Mouse (Mus musculus) liver, embryonic 18 days (tissue): Measurements from ENCODE around the gene Hps6. TPM values are rescaled to one million over a fixed set of nuclear protein-coding genes. Genes with fewer than 3 reads are reported as not detected.

ENCODE experiments used
- polyA plus RNA-seq: library from polyadenylated mRNA; depleted of rRNA; stranded (reverse); fragments of >200 nt; gene quantifications from 2 replicates; pipeline ENCODE4 v1.2.3, GENCODE M21; 2012; rRNA removed

The Hps6 gene
- 1.5 and 1.8 TPM in 2 replicates for polyA plus RNA-seq

DNA sequence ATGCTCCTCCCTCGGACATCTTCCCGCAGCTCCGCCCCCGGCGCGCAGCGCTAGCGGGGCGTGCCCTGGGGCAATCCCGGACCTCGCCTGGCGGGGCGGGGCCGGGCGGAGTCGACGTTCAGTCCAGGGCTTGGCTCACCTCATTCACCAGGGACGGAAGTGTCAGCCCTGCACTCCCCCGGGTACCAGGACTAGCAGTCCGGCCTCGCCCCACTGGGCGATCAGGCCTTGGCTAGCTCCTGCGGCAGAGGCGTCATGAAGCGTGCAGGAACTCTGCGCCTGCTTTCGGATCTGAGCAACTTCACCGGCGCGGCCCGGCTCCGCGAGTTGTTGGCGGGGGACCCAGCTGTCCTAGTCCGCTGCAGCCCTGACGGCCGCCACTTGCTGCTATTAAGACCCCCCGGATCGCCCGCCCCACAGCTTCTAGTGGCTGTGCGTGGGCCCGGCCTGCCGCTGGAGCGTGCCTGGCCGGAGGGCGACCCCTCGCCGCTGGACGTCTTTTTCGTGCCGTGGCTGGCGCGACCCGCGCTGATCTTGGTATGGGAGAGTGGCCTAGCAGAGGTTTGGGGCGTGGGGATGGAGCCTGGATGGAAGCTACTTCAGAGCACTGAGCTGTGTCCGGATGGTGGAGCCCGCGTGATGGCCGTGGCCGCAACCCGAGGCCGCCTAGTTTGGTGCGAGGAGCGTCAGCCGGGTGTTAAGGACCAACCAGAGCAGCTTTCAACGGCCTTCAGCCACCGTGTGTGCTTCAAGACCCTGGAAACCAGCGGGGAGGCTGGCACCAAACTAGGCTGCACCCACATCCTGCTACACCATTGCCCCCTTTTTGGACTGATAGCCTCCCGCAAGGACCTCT, at the start of gene Hps6:
Gene Hps6 (plus strand): TSS at position 138 of the 856 bp plus-strand sequence.

DNA sequence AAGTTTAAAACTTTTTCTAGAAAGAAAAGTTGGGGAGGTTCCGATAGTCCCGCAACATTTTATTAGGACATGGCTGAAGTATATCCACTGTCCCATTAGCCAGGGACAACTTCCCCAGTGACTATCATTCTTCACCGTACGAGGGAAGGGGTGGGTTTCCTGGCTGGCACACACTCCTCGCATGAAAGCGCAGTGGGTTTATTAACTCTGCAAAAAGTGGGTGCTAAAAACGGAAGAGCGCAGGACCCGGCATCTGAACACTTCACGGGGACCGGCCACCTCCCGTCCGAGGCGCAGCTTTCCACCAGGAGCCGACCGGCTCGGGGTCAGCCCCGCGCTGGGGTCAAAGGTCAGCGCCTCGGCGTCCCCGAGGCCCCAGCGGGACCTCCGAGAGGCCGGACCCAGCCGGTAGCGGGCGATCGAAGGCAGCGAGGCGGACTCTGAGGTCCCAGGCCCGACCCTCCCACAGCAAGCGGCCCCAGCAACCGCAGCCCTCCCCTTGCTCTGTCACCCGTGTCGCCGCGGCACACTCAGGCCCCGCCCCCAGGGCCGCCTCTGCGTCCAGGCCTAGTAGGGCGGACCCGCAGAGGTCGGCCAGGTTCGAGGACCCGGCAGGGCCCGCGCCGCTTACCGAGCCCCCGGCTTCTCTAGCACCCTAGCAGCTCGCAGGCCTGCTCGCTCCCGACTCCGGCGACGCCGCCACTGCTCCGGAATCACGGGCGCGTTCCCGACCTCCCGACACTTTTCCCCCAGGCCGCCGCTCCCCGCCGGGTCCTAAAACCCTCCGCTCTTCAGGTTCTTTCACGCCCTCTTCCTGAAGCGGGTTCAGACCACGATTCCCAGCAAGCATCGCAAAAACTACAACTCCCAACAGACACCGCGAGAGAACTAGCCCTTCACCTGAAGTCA, 5.3 kb upstream of the Hps6 start, which contains the start of gene Armh3:
Gene Armh3 (minus strand): TSS at position 704 of the 909 bp plus-strand sequence.

DNA sequence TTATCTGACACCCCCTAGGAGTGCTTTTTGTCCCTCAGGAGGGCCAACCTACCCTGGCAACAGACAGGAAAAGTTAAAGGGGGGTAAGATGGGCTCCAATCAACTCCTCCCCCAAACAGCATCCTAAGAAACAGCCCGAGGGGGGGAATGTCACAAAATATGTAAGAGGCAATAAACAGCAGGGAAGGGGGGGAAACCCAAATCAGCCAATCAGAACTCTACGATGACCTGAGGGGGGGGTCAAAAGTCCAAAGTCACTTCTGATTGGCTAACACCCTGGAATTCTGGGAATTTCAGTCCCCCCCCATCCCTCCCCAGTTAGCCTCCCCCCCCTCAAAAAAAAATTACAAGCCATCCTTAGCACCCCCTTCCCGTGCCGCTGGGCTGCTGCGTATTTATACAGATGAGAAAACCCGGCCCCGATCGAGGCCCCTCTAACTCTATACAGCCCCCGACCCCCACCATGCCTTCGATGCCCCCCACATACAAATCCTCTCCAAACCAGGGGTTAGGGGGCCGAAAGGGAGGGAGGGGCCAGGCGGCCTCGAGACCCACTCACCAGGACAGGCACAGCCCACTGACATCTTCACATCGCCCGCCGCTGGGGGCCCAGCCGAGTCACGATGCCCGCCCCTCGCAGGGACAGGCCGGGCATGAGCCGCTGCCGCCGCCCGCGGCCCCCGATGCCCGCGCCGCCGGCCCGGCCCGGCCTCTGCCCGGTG, 41.1 kb downstream of the Hps6 start, which contains the start of gene Pprc1:
Gene Pprc1 (plus strand): TSS at position 616 of the 722 bp plus-strand sequence.

DNA sequence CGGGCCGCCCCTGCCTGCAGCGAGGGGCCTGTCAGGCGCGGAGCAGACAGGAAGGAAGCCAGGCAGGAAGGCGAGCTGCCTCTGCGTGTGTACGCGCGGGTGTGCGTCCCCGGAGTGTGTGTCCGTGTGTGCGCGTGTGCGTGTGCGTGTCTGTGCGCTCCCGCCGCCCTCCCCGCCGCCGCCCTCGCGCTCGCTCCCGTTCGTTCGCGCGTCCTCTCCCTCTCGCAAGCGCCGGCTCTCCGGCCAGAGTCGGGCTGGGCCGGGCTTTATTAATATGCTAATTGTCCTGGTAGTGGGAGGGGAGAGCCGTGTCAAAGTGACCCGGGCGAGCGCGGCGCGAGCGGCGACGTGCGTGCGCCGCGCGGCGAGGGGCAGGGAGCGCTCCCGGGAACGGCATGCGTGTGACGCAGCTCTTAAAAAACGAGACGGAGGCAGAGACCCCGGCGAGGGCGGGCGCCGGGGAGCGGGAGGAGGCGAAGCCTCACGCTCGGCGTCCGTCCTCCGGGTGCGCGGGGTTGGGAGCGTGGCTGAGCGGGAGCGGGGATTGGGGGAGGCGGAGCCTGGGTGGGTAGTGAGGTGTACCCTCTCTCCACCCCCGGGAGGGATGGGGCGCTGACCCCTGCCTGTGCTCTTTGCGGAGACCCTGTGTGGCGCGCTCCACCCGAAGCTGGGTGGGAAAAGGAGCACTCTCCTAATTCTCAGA, 41.8 kb downstream of the Hps6 start, which contains the start of gene Ldb1:
Gene Ldb1 (minus strand): TSS at position 222 of the 703 bp plus-strand sequence.

Other genes starting within 250 kb of the Hps6 start
- gene Mgea5, start 219.7 kb upstream of the Hps6 start, polyA plus RNA-seq: 26.6 and 28.4 TPM in 2 replicates
- gene Kcnip2, start 187.4 kb upstream of the Hps6 start, polyA plus RNA-seq: 0.48 and 0.52 TPM in 2 replicates
- 2.3 and 2.9 TPM in 2 replicates for gene Armh3, start 5.0 kb upstream of the Hps6 start, polyA plus RNA-seq
- gene Pprc1, start 41.4 kb downstream of the Hps6 start, polyA plus RNA-seq: 9.0 and 10.0 TPM in 2 replicates
- 81.3 and 103 TPM in 2 replicates for gene Ldb1, start 41.7 kb downstream of the Hps6 start, polyA plus RNA-seq
- gene Nolc1, start 72.4 kb downstream of the Hps6 start, polyA plus RNA-seq: 28.5 and 30.7 TPM in 2 replicates
- 0.12 and 0.13 TPM in 2 replicates for gene Elovl3, start 128.4 kb downstream of the Hps6 start, polyA plus RNA-seq
- gene Pitx3, start 144.8 kb downstream of the Hps6 start, polyA plus RNA-seq: not detected in 2 replicates
- gene Gbf1, start 149.0 kb downstream of the Hps6 start, polyA plus RNA-seq: 13.5 and 18.2 TPM in 2 replicates